Mouse (Mus musculus) adrenal gland, postnatal 10 days (tissue): ENCODE measurements around the gene Igfals. TPM values are rescaled to one million over a fixed set of nuclear protein-coding genes. Genes with fewer than 3 reads are reported as not detected.
A peak's percentile ranks its signal among the peaks of the same experiment; 100 is the strongest.

ENCODE experiments used
- DNase-seq: peaks from one replicate; pipeline ENCODE4 v3.0.0; 2021; ENCODE audit warnings: mixed read lengths
- long read RNA-seq, 2 experiments: library from polyadenylated mRNA; stranded (forward); transcript quantifications; one replicate each; pipeline ENCODE4 v2.0.0; 2021
- total RNA-seq, 2 experiments: library from RNA; stranded (reverse); gene quantifications; 2 replicates each; pipeline ENCODE4 v1.2.3; 2021

Igfals gene
- total RNA-seq: 10 to 100 TPM in 1 of 2 experiments, 1 to 10 TPM in 1; 9.1 to 17.1 TPM
- long read RNA-seq, experiment 1, transcript Igfals-201 (2 exons, 2,625 nt): major isoform, 38 of 43 reads
- long read RNA-seq, experiment 1, partial matches to known transcripts: 3 of 43 reads
- long read RNA-seq, experiment 1, other reads (novel, unspliced or antisense): 0 of 43 reads
- long read RNA-seq, experiment 2, transcript Igfals-201 (2 exons, 2,625 nt): major isoform, 5 of 8 reads
- long read RNA-seq, experiment 2, partial matches to known transcripts: 0 of 8 reads
- long read RNA-seq, experiment 2, other reads (novel, unspliced or antisense): 1 of 8 reads

GRCm38 (mm10) chr17:24865776-24866175 lies at the start of gene Igfals:
Gene Igfals (plus strand): TSS chr17:24865997.
- DNase-seq: no peak

GRCm38 (mm10) chr17:24817503-24817902 lies 48.3 kb upstream of the Igfals start:
- no peak for DNase-seq

DNA sequence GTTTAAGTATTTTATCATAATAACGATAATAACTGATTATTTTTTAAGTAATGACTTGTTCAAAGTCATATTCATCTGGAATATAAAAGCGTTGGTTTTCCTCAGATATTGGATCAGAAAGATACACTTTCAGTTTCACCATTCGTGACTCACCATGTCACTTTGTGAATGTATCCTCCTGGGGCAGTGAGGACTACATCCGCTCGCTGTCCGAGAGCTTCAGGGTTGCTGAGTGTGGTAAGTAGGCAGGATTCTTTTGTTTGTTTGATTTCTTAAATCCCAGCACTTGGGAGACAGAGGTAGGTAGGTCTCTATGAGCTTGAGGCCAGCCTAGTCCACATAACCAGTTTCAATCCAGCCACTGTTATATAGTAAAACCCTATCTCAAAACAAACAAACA lies 47.6 kb upstream of the Igfals start:
- DNase-seq: no peak

DNA sequence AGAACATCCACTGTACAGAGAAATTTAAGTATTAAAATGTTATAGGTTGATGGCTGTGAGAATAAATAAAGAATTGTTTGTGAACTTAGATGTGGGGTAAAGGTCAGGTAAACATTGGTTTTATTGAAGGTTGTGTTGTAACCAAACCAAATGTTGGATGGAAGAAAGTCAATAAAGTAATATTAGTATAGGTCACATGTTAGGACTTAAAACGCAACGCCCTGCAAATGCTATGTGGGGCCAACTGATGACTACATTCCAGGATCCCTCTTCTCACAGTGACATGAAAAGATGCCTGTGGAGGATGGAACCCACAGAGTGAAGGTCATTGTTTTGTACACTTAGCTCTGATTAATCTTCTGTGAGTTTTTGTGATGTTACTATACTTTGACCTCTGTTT lies 46.3 kb upstream of the Igfals start:
- DNase-seq: no peak

DNA sequence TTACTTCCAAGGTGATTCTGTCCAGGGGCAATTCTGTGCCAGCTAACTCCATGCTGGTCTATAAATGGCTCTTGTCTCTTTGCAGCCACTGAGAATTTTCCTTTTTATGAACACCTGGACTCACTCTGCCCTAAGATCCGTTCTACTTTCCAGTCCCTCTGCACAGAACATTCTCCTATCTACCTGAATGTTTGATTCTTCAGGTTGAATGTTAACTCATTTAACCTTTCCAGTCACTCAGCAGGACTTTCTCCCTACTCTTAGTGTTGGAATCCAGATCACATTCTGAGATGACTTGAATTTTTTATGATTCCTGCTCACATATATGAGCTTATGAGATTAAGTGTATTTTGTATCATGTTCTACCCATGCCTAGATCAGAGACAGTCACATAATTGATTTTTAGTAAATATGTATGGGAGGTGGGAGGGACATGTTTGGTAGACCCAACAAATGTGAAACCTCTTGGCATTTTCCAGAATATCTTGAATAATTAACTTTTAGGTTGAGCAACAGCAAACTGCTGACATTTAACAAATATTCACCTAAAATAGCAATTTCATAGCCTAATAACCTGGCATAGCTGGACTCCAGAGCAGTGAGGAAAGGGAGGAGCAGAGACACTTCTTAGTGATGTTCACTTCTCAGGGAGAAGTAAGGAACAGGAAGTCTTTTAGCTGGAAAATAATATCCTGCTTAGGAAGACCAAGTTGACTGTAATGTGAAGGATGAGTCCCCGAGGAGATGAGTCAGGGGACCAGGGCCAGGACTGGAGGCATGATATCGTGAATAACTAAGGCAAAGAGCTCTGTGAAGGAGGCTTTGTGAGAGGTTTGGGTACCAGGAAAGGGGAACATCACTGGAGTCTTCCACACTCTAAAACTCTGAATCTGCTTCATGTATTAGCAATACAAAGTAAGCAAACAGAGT lies 44.2 kb upstream of the Igfals start:
- peak; percentile 14 for DNase-seq

DNA sequence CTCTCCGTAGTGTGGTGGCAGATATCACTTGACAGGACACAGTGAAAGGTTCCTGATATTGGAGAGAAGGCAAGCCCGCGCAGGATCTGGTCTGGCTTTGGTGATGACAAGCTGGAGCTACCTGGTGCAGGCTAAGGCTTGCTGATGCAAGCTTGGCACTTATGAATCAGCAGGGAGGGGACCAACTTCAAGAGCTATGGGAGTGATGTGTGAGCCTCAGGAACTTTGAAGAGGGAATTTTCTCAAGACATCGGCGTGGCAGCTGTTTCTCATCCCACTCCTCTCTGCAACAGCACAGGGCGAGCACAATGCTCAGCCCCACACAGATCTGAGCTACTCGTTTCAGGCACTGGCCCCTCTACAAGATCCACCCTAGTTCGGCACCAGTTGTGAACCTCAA lies 26.0 kb upstream of the Igfals start, which contains the start of gene Hagh:
TSS of gene Hagh (plus strand) at position 302 of the 400 bp plus-strand sequence.
- no peak for DNase-seq

DNA sequence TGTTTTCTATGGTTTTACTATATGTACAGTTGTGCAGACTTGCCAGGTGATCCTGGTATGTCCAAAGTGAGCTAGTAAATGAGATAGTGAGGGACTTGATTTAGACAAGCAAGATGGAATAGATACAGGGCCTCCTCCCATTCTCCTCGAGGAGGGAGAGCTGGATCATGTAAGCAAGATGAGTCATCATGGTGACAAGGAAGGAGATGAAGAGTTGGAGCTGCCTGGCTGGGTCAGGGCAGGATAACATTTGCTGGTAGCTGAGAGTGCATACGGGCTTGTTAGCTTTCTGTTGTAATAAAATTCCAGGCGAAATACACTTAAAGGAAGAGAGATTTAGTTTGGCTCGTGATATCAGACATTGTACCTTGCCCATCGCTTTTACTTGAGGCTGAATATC lies 25.5 kb upstream of the Igfals start:
- no peak for DNase-seq

DNA sequence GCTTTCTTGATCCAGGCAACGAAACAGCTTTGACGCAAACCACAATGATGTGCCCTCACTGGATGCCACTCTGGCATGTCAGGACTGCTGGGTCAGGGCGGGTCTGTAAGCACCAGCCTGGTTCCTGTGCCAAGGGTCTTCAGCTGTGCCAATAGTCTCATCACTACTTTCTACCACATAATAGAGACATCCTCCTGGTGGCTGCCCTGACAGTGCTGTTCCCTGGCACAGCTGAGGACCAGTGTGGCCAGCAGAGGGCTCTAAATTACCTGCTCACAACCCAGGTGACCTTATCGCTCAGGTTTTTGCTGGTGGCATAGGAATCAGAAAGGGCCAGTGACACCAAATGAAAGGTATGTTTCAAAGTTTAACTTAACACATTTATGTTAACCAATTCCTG lies 24.7 kb upstream of the Igfals start:
- peak; percentile 22 for DNase-seq

DNA sequence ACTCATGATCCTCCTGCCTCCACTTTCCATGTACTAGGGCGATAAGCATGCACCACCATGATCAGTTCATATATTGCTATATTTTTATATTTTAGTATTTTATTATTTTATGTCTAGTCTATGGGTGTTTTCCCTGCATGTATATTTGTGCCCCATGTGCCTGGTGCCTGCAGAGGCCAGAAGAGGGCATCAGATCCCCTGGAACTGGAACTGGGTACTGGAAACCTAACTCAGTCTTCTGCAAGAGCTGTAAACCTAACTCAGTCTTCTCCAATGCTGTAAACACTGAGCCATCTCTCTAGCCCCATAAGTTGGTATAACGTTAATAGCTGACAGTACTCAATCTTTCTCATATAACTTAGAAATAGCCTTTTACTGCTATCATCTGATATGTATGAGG lies 23.2 kb upstream of the Igfals start:
- DNase-seq: no peak

GRCm38 (mm10) chr17:24844525-24844924 lies 21.3 kb upstream of the Igfals start:
- no peak for DNase-seq

DNA sequence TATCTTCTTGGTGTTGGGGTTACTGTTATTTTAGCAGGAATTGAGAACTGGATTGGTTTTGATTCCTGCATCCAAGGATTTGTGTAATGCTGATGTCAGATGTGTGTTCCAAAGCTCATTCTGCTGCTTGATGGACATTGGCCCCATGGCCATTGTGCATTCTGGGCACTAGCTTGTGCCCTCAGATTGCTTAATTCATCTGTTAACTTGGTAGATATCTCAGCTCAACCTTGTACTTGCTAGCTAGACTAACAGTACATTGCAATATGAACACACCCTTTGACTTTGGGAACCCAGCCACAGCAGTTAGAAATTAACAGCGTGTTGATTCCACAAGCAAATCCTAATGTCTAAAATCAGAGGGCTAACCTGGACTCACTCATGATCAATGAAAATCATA lies 18.4 kb upstream of the Igfals start:
- peak; percentile 11 for DNase-seq

GRCm38 (mm10) chr17:24848600-24849031 lies 17.2 kb upstream of the Igfals start:
- DNase-seq: no peak

- no peak for DNase-seq
Measured at GRCm38 (mm10) chr17:24849733-24850064, 16.1 kb upstream of the Igfals start.

DNA sequence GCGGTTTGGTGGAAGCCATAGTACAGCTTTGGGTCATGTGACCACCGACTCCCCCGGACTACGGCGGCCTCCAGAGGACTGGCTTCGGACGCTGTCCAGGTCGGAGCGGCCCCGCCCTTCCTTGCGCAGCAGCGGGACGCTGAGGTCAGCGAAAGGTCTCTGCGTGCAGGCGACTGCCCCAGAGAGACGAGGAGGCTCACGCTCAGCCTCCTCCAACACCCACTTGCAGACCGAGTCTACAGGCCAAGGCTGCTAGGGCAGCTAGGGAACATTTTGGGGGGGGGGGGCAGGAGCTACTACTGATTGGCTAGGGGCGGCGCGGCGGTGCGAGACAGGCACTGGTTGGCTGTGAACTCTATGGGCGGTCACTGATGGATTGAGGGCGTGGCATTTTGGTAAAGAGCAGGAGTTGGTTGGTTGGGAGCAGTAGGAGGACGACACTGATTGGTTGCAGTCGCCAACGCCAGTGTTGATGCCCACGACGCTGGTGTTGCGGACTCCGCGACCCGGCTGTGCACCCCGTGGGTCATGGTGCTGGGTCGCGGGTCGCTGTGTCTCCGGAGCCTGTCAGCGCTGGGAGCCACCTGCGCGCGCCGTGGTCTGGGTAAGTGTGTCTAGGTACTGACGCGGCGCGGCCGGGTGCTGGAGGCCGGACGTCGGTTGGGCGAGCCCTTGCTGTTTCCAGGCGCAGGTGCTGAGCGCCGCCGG lies 15.6 kb upstream of the Igfals start, which contains the start of gene Fahd1:
TSS of gene Fahd1 (minus strand) at position 300 of the 708 bp plus-strand sequence.
- peak; percentile 94 for DNase-seq

GRCm38 (mm10) chr17:24850773-24851127 lies 15.0 kb upstream of the Igfals start:
- no peak for DNase-seq

DNA sequence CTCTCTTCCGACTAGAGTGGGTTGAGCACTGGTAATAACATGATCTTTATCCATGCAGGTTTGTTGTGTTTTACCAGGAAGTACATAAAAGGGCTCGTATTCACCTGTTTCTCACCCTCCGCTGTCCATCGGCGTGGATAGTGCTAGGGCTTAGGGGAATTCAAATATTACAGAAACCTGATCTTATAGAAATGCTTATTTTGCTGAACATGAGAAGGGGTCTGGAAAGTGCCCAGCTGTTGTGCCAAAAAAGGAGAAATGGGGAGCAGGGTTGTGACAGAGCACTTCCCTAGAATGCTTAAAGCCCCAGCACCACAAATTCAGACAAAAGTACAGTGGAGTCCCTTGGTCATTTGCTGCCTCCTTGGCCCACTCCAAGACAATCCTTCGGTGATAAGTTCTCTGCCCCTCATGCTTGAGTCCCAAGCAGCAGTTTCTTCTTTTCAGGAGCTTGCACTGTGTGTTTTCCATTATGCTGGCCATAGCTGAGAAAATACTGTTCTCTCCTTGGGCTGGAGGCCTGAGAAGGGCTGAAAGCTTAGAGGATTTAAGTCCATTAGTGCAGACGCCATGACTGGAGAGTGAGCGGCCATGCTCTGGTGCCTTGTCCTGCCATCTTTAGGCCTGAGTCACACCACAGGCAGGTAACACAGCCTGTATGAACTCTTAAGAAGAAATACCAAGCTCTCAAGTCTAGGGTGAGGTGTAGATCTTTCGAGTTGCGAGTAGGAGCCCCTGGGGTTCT lies 14.2 kb upstream of the Igfals start:
- no peak for DNase-seq

DNA sequence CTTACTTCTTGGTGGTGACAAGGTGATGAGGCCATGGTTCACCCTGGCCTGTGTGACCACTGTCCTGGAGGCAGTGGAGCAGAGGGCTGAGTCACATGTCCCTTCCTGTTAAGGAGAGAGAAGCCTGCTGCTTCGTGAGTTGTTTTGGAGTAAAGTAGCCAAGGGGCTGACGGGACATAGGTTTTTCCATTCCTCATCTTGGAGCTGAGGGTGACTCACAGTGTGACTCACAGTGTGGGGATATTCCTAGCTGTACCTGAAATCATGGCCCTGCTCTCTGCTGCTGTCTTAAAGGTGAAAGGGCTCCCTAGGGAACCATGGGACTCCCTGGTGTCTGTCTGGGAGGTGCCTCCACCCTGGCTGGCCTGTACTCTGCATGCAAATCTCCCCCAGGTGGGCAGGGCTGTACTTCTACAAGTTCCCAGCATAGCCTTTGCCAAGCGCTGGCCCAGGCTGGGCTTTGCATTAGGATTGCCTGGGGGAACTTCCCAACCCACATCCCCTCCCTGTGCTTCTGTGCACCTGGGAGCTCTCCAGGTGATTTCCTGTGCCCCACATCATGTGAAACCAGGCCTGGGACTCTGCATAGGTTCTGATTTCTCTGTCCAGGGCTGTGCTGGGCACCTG lies 9.8 kb upstream of the Igfals start:
- no peak for DNase-seq

GRCm38 (mm10) chr17:24856589-24856988 lies 9.2 kb upstream of the Igfals start:
- DNase-seq: no peak

DNA sequence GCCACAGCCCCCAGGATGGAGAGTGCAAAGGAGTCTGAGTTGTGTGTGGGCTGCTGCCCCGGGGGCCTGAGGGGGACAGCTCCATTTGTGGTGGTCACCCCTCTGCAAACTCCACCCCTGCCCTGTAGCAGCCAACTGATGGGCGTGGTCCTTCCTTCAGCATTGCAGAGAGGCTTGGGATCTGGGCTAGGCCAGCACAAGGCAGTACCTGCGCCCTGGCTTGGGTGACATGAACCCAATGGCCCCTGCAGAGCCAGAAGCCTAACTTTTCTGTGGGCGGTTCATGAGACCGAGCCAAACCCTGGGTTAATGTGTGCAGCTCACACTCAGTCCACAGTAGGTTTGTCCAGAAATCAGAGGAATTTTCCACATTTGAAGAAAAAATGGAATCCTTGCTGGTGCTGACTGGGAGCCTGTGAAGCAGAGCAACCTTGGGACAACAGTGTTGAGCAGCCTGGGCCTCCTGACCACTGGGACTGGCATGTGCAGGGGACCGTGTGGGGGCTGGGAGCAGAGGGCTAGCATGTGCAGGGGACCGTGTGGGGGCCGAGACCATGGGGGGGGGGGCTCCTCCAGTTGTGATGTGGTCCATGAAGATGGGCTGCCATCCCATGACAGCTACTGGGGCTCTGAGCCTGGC lies 7.8 kb upstream of the Igfals start:
- DNase-seq: no peak

DNA sequence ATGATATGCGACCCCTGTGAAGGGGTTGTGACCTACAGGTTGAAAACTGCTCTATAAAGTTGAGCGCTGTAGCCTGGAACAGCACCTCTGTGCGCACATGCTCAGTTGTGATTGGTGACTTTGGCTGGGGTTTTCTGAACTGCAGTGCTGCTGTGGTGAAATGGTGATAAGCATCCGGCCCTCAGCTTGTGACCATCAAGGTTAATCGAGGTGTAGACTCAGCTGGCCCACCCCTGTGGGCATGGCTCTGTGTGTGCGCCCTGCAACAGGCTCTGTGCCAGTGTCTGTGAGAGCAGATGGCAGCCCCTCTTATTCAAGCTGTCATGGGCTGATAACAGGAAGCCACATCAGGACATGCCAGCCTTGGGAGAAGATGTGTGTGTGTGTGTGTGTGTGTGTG lies 6.8 kb upstream of the Igfals start:
- DNase-seq: no peak

DNA sequence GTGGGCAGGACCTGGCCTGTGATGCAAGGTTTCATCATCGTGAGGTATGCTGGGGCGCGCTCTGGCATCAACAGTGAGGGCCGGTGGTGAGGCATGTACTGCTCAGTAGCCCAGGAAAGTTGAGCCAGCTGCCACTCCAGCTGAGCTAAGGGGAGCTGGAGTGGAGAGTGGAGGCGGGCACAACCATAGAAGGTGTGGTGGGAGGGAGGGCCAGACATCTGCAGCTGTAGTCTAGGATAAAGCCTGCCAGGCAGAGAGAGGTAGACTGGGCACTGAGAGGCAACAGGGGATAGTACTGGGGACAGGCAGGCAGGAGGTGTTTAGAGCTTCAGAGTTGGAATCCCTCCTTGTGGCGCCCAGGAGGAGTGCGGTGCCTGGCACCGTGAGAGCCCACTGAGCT lies 5.7 kb upstream of the Igfals start:
- DNase-seq: no peak
